Mouse (Mus musculus) small intestine, adult 2 months (tissue): ENCODE measurements around the gene Slc7a5.

Experiments
- CTCF ChIP-seq: fragments of 200-500 bp; IDR thresholded peaks from 2 replicates; pipeline ENCODE4 v1.5.1; 2012; ENCODE audit warnings: low read depth, mild to moderate bottlenecking, control low read depth, inconsistent platforms, low read length, moderate library complexity, mixed read lengths; ENCODE audit not compliant: insufficient replicate concordance, insufficient read length; ENCODE audit errors: extremely low read depth
- POLR2A ChIP-seq: fragments of 200-500 bp; IDR thresholded peaks from 2 replicates; pipeline ENCODE4 v1.6.1; 2012; ENCODE audit warnings: low read depth, mild to moderate bottlenecking, control low read depth, inconsistent platforms, low read length, moderate library complexity

DNA sequence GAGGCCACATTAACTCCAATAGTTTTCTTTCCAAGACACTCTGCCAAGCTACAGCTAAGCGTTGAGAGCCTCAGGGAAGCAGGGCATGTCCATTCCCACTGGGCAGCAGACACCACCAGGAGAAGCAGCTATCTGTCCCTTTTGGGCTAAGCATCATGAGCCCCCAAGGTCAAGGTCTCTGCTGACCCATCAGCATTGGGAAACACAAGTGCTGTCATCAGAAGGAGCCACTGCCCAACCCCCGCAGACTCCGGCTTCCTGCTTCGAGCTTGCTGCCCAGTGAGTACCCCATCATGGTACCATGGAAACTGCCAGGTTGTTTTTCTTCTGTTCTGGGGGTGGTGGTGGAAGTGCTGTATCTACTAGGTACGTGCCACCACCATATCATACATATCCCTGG, 39.3 kb downstream of the Slc7a5 start:
- no peak for TF ChIP-seq CTCF
- TF ChIP-seq POLR2A: no peak
